Mouse (Mus musculus) 3T3-L1 (cell line): ENCODE measurements around the gene Fam49a.

Experiments
- DNase-seq: peaks from one replicate; pipeline ENCODE4 v3.0.0-alpha.2; 2015; ENCODE audit warnings: low read depth, low spot score

The Fam49a gene

GRCm38 (mm10) chr12:12266552-12266951 is 4.6 kb downstream of the Fam49a start:
- DNase-seq = no peak

- no peak for DNase-seq
Observed at GRCm38 (mm10) chr12:12270495-12270894, 8.6 kb downstream of the Fam49a start.

DNA sequence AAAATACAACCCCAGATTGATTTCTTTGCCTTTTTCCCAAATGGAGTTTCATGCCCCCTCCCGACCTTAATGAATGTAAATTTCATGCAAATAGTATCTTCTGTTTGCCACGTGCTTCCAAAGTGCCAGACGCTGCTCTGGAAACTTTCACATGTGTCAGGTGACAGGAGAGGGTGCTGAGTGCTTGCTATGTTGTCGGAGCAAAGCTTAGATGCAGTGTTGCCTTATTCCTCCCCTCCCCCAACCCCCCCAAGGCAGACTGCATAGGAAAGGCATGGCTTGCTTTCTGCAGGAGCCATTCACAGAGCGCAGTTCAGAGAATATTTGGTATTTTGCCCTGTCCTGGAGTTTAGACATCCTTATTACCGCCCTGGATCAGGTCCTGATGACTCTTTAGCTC is 12.2 kb downstream of the Fam49a start:
- DNase-seq = no peak

- DNase-seq = no peak
Observed at GRCm38 (mm10) chr12:12275124-12275779, 13.3 kb downstream of the Fam49a start.

DNA sequence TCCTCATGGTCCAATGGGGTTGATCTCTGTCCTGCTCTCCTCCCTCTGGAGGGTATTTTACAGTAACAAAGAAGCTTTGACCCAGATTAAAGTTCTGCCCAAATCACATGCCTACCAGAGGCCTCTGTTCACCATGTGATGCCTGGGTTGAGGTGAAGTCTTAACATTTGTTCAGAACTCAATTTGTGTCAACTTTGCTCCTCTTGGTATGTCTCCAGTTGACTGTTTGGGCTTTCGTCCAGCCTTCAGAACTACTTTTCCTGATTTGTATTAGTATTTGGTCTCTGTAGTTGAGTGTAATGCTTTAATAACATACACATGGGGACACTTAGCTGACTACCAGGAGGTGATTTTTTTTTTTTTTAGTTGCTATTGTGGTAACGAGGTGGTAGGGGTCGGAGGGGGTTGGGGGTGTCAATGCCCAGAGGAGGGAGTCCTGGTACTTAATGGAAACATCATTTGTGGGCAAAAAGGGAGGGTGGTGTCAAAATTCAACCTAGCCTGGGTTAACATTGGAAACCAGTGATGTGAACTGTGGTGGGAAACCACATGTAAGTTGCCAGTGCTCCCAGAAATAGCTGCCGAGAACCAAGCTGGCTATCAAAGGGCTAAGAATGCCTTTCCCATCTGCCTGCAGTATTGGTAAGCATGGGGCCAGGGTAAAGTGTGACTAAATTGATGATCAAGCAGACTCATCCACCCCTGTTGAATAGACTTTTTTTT is 16.0 kb downstream of the Fam49a start:
- no peak for DNase-seq

DNA sequence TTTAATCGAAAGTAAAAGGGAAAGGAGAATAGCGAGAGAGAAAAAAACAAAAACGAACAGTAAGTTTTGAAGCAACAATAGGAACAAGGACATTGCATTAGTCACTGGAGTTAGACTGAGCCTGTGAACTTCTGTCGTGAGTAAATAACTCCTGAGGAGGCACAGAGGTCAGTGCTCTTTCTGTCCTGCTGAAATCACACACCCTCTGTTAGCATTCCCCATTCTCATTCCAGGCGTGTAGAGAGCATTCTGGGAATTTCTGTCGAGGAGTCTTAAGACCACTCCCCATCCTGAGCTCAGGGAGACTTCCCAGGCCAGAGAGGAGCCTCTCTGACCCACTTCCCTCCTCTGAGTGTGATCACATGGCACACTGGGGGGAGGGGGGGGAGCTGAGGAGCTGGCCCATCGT is 16.5 kb downstream of the Fam49a start:
- DNase-seq = no peak

GRCm38 (mm10) chr12:12283702-12284288 is 21.9 kb downstream of the Fam49a start:
- no peak for DNase-seq

DNA sequence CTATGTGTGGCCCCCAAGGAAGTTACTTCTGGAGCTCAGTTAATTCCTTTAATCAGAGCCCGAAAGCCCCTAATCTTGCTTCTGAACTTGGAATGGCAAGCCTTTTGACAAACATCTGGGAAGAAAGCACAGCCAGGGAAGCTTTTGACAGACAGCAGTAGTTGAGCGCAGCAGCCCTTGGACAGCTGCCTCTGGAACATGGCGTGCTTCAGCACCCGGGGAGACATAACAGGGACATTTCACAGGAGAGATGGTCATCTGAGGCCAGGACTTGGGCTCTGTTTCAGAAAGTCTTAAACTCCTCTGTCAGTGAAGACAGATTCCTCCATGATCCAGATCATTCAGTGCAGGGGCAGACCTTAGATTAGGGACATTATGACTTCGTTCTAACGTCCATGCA is 22.6 kb downstream of the Fam49a start:
- no peak for DNase-seq

GRCm38 (mm10) chr12:12287131-12287786 is 25.3 kb downstream of the Fam49a start:
- no peak for DNase-seq

- no peak for DNase-seq
Observed at GRCm38 (mm10) chr12:12287787-12288132, 25.8 kb downstream of the Fam49a start.

DNA sequence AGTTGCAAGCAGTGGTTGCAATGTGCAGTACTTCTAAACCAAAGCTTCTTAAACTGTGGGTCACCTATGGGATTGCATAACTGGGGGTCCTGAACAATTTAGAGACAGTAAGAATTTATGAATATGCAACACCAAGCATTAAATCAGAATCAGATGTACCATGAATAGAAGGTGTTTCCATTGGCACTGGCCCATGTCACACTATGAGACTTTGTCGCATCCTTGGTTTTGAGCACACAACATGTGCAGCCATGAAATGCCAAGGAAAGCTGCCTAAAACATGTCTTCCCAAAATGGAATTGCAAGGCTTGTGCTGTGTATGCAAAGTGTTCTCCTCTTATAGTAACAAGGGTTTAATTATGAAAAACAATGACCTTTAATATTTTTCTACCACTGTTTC is 26.6 kb downstream of the Fam49a start:
- no peak for DNase-seq

DNA sequence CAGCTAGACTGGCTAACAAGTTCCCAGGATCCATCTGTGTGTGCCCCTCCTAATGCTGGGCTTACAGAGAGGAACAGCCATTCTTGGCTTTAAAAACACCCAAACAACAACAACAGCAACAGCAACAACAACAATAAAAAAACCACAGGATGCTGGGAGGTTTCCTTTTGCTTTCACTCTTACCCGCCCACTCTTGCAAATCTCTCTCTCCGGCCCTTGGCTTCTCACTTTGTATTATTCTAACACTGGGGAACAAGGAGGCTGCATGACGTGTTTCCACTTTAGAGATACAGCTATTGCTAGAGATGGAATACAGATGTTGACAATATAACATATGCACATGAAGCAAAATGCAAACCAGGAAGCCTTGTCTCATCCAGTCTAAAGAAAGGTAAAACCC is 27.7 kb downstream of the Fam49a start:
- no peak for DNase-seq

GRCm38 (mm10) chr12:12292043-12292618 is 30.2 kb downstream of the Fam49a start:
- no peak for DNase-seq

DNA sequence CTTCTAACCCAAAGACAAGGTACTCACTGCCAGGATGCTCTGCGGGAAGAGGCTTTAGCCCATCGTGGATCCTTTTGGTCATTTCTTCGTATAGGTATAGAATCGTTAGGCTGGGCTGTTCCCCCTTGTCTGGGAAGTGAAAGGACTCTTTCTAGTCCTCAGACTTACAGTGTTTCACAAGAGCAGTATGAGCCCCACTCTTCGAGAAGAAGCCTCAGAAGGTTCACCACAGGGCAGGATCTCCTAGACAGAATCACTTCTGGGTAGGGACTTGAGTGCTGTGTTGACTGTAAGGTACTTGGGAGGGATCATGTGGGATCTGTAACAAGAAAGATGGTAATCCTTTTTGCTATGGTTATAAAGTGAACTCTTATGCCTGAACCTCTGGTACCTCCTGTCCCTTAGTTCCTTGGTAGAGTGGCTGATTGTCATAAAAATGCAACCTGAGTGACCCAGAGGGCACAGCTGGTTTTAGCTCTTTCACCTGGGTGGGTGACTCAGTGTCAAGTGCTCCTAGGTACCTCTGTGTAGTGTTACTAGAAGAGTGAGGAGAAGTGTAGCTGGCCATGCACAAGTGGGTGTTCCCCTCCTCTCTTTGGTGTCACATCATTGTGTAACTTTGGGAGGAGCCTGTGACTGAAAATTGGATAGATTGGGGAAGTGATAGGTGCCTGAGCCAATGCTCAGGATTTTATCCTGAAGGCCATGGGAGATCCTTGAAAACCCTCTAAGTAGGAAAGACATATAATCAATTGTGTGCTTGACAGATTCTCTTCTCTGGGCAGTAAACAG is 32.6 kb downstream of the Fam49a start:
- no peak for DNase-seq

- DNase-seq = no peak
Observed at GRCm38 (mm10) chr12:12298451-12298850, 36.5 kb downstream of the Fam49a start.

GRCm38 (mm10) chr12:12299303-12299702 is 37.4 kb downstream of the Fam49a start:
- no peak for DNase-seq

- no peak for DNase-seq
Observed at GRCm38 (mm10) chr12:12301149-12301548, 39.2 kb downstream of the Fam49a start.

GRCm38 (mm10) chr12:12301815-12302214 is 39.9 kb downstream of the Fam49a start:
- no peak for DNase-seq

DNA sequence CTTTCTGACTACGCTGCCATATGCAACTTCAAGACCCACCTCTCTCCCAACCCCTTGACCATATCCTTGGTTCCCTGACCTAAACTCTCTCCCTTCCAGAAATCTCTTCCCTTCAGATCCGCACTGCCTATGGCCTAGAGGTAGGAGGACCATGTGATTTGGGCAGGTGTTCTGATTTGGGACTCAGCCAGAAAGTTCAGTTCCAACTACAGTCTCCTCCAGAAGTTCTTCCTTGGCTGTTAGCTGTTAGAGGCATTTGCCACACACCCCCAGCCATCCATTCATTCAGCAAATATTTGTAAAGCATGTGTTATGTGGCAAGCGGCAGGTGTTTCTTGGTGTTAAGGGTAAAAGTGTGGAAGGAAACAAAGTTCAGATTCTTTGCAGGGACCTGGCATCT is 44.3 kb downstream of the Fam49a start:
- DNase-seq = no peak

DNA sequence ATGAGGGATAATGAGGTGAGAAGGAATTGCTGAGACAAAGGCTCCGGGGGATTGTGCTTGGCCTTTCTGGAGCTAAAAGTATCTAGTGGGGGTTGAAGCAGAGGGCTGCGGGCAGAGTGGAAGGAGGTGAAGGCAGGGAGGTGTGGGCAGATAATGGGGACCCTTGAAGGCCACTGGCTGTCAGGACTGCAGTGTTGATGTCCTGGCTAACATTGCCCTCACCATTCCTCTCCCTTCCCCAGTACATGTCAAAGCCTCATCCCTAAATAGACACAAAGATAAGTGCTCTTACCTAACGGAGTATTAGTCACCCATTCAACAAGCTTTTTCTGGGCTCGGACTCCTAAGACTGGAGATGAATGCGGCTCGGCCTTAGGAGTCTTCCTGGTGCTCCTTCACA is 44.9 kb downstream of the Fam49a start:
- no peak for DNase-seq

GRCm38 (mm10) chr12:12307245-12307644 is 45.3 kb downstream of the Fam49a start:
- DNase-seq = no peak
